Mouse (Mus musculus) ES-E14 (cell line): ENCODE measurements at regions not wholly inside any gene's neighbourhood (a gene's known extent, or its start where the extent isn't known, plus 50 kb on each side); places are given as distances from the start of the nearest gene placed in this dataset.

ENCODE experiments used
- DNase-seq: peaks from one replicate; pipeline ENCODE4 v3.0.0-alpha.2; 2013; ENCODE audit warnings: low read depth, low spot score
- H3K27ac ChIP-seq: 2 replicates; pipeline ENCODE4 v1.5.1; 2012; ENCODE audit warnings: low read depth, mild to moderate bottlenecking, low read length, moderate library complexity, mixed read lengths; ENCODE audit not compliant: poor library complexity, insufficient read depth, severe bottlenecking
- H3K36me3 ChIP-seq: 2 replicates; pipeline ENCODE4 v1.6.1; 2012; ENCODE audit warnings: mild to moderate bottlenecking, low read length, moderate library complexity, mixed read lengths; ENCODE audit not compliant: control insufficient read depth, poor library complexity, insufficient read depth, severe bottlenecking
- H3K4me1 ChIP-seq, 2 experiments: fragments of 150-350 bp in 1 of 2; sonication (generic) in 1 of 2; 2 replicates each; pipeline ENCODE4 v1.6.1; 2012; ENCODE audit warnings: low read length in 2 of 2, mild to moderate bottlenecking in 1 of 2, mixed read lengths in 1 of 2; ENCODE audit not compliant: control insufficient read depth in 2 of 2, insufficient read depth in 2 of 2, poor library complexity in 1 of 2
- H3K4me3 ChIP-seq, 2 experiments: fragments of 150-350 bp in 1 of 2; sonication (generic) in 1 of 2; 2 replicates each; pipeline ENCODE4 v1.5.1; 2012; ENCODE audit warnings: low read length in 2 of 2, low read depth in 1 of 2, mild to moderate bottlenecking in 1 of 2, mixed read lengths in 1 of 2; ENCODE audit not compliant: insufficient read depth in 1 of 2, poor library complexity in 1 of 2, severe bottlenecking in 1 of 2
- H3K9ac ChIP-seq: 2 replicates; pipeline ENCODE4 v1.6.1; 2012; ENCODE audit warnings: low read depth, mild to moderate bottlenecking, low read length, mixed read lengths; ENCODE audit not compliant: poor library complexity, insufficient read depth, severe bottlenecking
- H3K9me3 ChIP-seq: fragments of 150-350 bp; sonication (generic); 2 replicates; pipeline ENCODE4 v1.6.1; 2012; ENCODE audit warnings: low read depth, mild to moderate bottlenecking, low read length; ENCODE audit not compliant: control insufficient read depth, insufficient read depth
- CHD2 ChIP-seq: IDR thresholded peaks from 2 replicates; pipeline ENCODE4 v1.6.1; 2014; ENCODE audit warnings: mild to moderate bottlenecking, low read depth, low read length, inconsistent platforms
- HCFC1 ChIP-seq: IDR thresholded peaks from 2 replicates; pipeline ENCODE4 v1.6.1; 2012; ENCODE audit warnings: low read length, inconsistent platforms, borderline replicate concordance; ENCODE audit not compliant: insufficient read depth
- MAFK ChIP-seq: IDR thresholded peaks from 2 replicates; pipeline ENCODE4 v1.6.1; 2014; ENCODE audit warnings: mild to moderate bottlenecking, low read depth, low read length, inconsistent platforms; ENCODE audit not compliant: insufficient read depth
- ZC3H11A ChIP-seq: IDR thresholded peaks from 2 replicates; pipeline ENCODE4 v1.6.1; 2012; ENCODE audit warnings: low read depth, mild to moderate bottlenecking, inconsistent platforms, low read length, borderline replicate concordance
- ZNF384 ChIP-seq: IDR thresholded peaks from 2 replicates; pipeline ENCODE4 v1.6.1; 2012; ENCODE audit warnings: low read depth, low read length, inconsistent platforms
- in situ Hi-C, 2 experiments: fragments of 600-800 bp; cut with MboI; formaldehyde crosslinking; loops; one replicate each; pipeline ENCODE4 v1.15.1; 2025; ENCODE audit warnings: low sequenced_read_pairs in 2 of 2, inconsistent platforms in 1 of 2; ENCODE audit not compliant: unreplicated experiment in 2 of 2

- H3K4me3 ChIP-seq, result no peak overlapping the region
- H3K27ac ChIP-seq, result no peak overlapping the region
- no peak overlapping the region for H3K9ac ChIP-seq
- in situ Hi-C loops, result no loop called here
- TF ChIP-seq ZC3H11A (no peak), MAFK (no peak), CHD2 (no peak), ZNF384 (no peak), HCFC1 (no peak)
- no peaks in the 10 kb centered on the region for H3K9me3 ChIP-seq
- no peak for DNase-seq
- H3K4me1 ChIP-seq, result no peaks in the 10 kb centered on the region
- no peaks in the 10 kb centered on the region for H3K36me3 ChIP-seq
Observed at GRCm38 (mm10) chr3:155382817-155383216, 289.6 kb downstream of the Lrriq3 start.

GRCm38 (mm10) chr3:155390666-155391065 lies 297.4 kb downstream of the Lrriq3 start:
- Histone ChIP-seq H3K9me3 (no peaks in the 10 kb centered on the region), H3K4me3 (no peak overlapping the region), H3K4me1 (no peaks in the 10 kb centered on the region), H3K9ac (no peak overlapping the region), H3K27ac (no peak overlapping the region), H3K36me3 (no peaks in the 10 kb centered on the region)
- in situ Hi-C loops, result no loop called here
- no peak for TF ChIP-seq MAFK
- TF ChIP-seq ZNF384, result no peak
- no peak for TF ChIP-seq ZC3H11A
- no peak for TF ChIP-seq CHD2
- no peak for TF ChIP-seq HCFC1
- no peak for DNase-seq

GRCm38 (mm10) chr3:155396134-155396533 lies 302.9 kb downstream of the Lrriq3 start:
- TF ChIP-seq HCFC1 (no peak), MAFK (no peak), ZNF384 (no peak), ZC3H11A (no peak), CHD2 (no peak)
- H3K36me3 ChIP-seq, result no peaks in the 10 kb centered on the region
- no peak overlapping the region for H3K9ac ChIP-seq
- H3K4me1 ChIP-seq, result no peaks in the 10 kb centered on the region
- no peaks in the 10 kb centered on the region for H3K9me3 ChIP-seq
- DNase-seq, result no peak
- H3K27ac ChIP-seq, result no peak overlapping the region
- in situ Hi-C loops, result no loop called here
- H3K4me3 ChIP-seq, result no peak overlapping the region

- no peaks in the 10 kb centered on the region for H3K36me3 ChIP-seq
- H3K4me1 ChIP-seq, result no peaks in the 10 kb centered on the region
- no peak overlapping the region for H3K9ac ChIP-seq
- no peak overlapping the region for H3K27ac ChIP-seq
- in situ Hi-C loops, result no loop called here
- H3K4me3 ChIP-seq, result no peak overlapping the region
- TF ChIP-seq ZC3H11A (no peak), ZNF384 (no peak), MAFK (no peak), HCFC1 (no peak), CHD2 (no peak)
- no peak for DNase-seq
- no peaks in the 10 kb centered on the region for H3K9me3 ChIP-seq
Observed at GRCm38 (mm10) chr3:155401763-155402162, 308.5 kb downstream of the Lrriq3 start.

- in situ Hi-C loops, result no loop called here
- no peak for TF ChIP-seq HCFC1
- TF ChIP-seq ZC3H11A, result no peak
- TF ChIP-seq MAFK, result no peak
- DNase-seq, result no peak
- Histone ChIP-seq H3K9me3 (no peaks in the 10 kb centered on the region), H3K4me3 (no peak overlapping the region), H3K36me3 (no peaks in the 10 kb centered on the region), H3K9ac (no peak overlapping the region), H3K4me1 (no peaks in the 10 kb centered on the region), H3K27ac (no peak overlapping the region)
Observed at GRCm38 (mm10) chr3:155408907-155409306, 315.7 kb downstream of the Lrriq3 start.
